Mouse (Mus musculus): ENCODE data around the gene Amh.

GRCm38 (mm10) chr10:80756099-80756498 is 48.9 kb upstream of the Amh start:
- TF ChIP-seq CTCF (conservative IDR thresholded peaks at IDR 0.05; ENCODE audit: insufficient read depth, insufficient read length, low read depth, low read length) = peak; percentile 31; the same call in 1 of the 2 replicates
- no peak for TF ChIP-seq POLR2A (IDR thresholded peaks at IDR 0.05; ENCODE audit: low read depth, low read length)

Measured in kidney, adult 2 months (tissue).